Mouse (Mus musculus) testis, postnatal 10 days (tissue): ENCODE measurements at regions not wholly inside any gene's neighbourhood (a gene's known extent, or its start where the extent isn't known, plus 50 kb on each side); places are given as distances from the start of the nearest gene placed in this dataset.

Source experiments
- DNase-seq: peaks from one replicate; pipeline ENCODE4 v3.0.0; 2021; ENCODE audit warnings: low spot score

DNA sequence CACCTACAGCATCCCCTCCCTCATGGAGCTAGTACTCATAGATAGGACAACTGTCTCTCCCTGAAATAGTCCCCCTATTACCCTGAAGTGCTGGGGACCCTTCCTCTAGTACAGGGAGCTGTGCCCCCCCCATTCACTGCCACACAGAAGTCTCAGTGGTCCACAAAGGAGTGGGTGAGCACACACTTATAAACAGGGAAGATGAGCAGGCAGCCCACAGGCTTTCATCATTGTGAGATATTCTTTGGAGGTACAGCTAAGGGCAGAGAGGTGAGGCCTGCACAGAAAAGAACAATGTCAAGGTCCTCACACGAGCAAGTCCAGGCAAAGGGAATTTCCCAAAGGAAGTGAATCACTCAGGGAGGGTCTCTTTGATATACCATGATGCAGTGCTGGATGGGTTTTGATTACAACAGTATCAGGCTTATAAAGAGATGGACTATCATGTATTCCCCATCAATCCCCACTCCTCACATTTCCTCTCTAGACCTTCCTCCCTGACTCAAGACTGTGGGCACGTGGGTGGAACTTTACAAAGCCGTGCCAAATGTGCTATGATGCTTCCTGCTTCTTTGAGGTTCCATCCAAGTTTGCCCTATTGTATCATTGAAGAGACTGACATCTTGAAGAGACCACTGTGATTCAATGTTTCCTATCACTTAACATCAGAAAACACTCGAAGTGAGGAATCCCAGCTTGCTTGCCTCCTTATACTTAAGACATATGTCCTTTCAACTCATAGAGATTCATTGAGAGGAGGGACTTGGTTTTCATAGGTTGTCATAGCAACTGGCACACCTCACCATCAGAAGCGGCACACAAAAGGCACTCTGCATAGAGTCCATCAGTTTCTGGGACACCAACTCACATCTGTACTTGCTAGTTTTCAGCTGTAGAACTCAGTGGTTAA is 104.2 kb upstream of the Bcl6 start:
- no peak for DNase-seq

DNA sequence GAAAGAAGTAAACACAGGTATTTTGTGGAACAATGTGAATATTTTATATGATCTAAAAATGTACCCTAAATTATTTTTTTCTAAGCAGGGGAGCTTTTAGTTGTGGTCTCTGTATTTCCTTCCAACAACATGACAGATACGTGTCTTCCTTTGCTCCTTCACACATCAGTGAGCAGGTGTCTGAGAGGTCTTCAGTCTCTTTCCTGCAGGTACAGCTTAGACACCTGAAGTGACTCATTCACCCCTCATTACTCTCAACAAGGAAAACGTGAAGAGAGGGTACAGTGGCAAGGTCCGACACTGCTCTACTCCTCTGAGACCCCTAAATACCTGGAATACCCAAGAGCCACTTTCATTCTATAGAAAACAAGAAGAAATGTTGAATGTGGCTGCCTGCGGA is 103.5 kb upstream of the Bcl6 start:
- no peak for DNase-seq

DNA sequence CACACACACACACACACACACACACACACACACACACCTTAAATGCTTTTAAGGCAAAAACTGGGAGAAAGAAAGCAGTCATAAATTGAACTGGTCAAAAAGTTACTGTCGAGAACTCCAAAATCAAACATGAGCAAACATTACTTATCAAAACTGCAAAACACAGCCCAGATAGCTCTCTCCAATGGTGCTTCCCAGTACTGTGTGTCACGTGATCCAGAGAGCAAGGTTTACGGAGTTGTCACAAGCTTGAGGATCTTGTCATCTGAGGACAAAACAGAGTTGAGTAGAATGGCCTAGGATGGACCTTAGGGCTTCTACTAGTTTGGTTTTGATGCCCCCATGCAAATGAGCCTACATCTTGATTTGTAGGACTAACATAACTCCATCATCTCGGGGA is 102.3 kb upstream of the Bcl6 start:
- no peak for DNase-seq

DNA sequence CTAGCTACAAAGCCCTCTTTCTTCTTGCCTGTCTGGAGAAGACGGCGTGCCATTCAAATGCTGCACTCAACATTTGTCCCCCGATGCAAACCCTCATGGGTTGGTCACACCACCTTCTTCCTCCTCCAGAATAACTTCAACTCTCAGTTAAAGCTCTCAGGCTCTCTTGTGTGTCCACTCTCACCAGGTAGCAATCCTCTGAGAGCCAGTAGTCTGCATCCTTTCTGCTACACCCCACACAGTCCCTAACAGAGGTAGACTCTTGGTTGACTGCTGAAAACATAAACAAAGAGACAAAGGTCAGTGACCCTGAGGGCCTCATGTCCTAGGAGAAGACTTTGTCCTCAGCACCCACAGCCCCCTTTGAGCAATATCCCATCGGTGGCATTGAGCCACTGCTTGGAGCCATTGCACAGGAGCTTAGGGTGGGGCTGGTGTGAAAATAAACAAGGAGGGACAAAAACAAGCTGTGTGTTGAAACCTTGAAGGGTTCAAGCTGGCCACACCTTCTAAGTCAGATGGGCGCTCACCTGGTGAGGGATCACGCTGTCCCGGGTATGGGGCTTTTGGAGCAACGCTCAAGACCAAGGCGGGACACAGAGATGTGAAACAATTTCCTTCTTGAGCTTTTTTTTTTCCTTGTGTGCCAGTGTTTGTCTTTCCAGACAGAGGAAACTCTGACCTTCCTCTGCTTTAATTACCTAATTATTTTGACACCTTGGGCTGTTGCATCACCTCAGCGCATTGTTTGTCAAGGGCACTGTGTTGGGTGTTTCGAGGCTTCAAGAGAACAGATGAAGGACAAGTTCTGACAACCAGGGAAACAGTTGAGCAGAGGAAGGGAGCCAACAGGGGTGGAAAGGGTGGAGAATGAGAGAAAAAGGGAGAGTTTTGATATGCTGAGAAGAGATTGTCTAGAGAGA is 101.4 kb upstream of the Bcl6 start:
- DNase-seq, result no peak

DNA sequence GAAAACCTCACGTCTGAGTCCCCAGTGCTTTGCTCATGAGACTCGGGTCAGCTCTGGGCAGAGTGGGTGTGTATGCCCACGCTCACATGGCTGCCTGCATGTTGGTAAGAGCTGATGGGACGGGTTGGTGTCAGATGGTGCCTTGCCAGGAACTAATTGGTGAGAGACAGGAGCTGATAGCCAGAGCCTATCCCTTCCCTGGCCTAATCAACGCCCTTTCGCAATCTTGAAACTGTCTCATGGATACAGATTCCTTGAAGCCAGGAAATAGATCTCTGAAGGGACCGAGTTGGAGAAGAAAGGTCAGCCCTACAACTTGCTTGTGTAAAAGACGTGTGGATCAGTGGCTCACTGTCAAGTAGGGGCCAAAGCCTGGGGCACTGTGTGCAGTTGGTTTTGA is 95.3 kb upstream of the Bcl6 start:
- no peak for DNase-seq

DNA sequence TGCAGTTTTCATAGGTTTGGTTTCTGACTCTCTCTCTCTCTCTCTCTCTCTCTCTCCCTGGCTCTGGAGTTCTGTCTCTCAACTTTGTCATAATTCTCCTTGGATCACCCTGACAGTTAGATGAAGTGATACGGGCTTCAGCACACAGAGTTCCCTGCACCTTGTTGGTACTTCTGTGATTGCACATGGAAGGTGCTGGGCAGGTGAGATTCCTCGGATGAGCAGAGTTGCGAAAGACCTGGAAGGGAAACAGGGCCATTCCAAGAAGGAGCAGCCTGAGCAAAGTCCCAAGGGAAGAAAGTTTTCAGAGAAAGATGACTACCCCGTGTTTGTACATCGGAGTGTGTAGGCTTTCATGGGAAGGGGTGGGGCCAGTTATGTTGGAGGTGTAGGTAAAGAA is 91.8 kb upstream of the Bcl6 start:
- peak; percentile 5 for DNase-seq

DNA sequence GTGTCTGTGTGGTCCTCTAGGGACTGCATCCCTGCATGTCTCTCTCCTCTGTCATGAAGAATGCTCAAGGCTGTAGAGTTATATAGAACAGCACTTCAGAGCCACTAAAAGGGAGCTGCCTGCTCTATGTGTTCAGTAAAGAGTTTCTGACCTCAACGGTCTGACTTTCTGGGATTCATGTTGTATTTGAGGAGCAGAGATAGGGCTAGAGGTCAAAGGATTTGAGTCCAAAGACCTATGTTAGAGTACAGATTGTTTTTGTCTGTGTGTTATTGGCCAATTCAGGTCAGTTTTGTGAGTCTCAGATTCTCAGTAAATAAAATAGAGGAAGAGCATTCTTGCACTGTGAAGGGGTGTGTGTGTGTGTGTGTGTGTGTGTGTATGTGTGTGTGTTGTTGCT is 90.0 kb upstream of the Bcl6 start:
- DNase-seq, result no peak

DNA sequence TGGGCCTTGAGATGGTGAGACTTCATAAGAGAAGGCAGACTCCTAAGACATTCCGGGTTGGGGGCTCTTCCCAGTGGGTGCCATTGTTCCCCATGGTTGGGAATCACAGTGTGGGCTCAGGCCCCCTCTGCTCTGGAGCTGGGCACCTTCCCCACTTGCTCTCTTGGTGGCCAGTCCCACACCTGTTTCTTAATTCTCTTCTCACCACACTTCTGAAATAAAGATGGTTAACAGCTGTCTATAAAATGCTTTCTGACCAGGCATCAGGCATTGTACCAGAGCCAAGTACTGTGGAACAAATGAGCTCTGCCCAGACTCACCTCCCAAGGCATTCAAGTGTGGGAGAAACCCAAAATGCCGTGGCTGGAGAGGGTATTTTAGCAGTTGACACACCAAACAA is 88.8 kb upstream of the Bcl6 start:
- DNase-seq, result no peak

DNA sequence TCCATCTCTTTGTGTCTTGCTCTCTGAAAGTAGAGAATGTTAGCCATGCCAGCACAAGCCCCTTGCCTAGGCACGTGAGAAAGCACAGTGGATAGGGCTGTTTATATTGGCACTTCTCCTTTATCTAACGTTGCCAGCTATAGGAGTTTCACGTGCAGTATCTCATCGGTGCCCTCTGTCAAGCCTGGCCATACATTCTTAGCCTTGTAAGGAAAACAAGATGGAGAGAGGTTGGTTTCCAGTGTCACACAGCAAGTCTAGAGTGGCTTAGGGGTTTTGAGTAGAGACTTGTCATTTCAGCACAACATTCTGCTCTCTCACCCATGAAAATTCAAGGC is 88.1 kb upstream of the Bcl6 start:
- no peak for DNase-seq

DNA sequence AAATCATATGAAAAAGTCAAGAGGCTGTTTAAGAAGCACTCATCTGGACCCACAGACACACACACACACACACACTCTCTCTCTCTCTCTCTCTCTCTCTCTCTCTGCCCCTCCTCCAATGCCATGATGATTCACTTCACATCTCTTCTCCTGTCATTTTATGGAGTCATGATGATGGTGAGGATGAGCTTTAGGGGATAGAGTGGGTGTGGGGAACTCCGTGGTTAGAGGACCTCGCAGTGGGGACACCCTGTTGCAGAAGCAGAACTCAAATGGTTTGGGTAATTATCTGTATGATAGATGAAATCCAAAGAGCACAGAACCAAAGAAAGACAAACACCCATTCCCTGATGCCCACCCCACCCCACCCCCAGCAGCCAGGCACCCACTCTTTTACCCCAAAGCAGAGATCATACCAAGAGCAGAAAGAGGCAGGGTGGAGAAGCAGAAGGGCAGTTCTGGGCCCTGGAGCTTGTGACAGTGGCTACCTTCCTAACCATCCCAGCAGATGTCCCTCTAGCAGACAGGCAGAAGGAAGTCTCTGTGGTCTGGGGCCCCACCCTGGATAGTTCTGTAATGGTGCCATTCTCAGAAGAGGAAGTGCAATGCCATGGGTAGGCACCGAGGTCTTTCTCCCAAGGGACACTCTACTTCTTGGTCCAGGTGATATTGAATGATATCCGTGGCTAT is 87.6 kb upstream of the Bcl6 start:
- no peak for DNase-seq

DNA sequence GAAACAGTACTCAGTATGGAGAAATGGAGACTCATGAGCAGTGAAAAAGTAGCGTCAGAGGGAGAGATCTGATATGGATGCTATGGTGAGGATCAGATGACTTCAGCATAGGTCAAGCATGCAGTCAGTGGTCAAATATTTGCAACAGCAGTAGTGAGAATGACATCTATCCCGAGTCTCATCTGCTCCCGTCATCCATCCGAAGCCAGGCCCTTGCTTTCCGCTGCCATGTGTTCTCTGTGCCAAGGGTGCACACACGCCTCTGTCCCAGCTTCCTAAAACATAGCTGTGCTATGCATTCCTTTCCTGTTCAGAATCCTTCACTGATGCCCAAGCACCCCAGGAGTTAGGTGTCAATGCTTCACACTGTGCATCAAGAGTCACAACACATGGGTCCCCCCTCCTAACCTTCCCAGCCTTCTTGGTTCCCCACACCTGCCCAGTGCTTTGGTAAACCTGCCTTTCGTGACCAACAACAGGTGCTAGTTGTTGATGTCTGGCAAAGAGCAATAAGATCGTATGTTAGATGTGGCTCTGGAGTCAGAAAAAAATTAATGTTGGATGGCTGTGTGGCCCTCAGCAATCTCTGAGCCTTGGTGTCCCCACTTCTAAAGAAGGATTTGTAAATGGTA is 85.1 kb upstream of the Bcl6 start:
- no peak for DNase-seq

DNA sequence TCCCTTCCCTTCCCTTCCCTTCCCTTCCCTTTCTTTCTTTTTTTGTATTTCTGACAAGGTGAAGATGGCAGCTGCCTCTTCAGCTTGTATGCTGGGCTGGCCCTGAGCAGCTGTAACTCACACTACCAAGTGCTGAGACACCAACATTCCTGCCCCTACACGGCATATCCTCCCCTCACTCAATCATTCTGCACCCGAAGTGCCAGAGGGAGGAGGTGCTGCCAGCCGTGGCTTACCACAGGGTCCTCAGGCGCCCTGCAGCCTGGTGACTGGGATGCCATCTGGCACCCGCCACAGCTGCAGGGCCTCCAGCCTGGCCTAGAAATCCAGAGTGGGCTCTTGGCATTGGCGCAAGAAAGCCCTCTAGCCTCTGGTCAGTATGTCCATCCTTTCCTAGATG is 84.4 kb upstream of the Bcl6 start:
- no peak for DNase-seq

DNA sequence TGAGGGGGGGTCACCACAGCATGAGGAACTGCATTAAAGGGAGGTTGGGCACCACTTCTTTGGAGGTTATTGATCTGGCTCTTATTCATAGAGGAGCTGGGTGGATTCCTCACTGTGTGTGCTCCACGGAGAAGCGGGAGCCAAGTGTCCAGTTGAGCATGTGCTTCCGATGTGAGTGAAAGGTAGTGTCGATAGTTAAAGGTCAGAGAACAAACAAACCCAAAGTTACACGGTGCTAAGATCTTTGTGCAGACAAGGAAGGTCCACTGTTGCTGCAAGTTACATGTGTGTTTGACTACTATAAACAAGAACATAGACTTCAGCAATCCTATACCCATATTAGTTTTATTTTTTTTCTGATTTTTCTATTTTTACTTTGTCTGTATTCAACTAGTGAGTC is 80.8 kb upstream of the Bcl6 start:
- no peak for DNase-seq

DNA sequence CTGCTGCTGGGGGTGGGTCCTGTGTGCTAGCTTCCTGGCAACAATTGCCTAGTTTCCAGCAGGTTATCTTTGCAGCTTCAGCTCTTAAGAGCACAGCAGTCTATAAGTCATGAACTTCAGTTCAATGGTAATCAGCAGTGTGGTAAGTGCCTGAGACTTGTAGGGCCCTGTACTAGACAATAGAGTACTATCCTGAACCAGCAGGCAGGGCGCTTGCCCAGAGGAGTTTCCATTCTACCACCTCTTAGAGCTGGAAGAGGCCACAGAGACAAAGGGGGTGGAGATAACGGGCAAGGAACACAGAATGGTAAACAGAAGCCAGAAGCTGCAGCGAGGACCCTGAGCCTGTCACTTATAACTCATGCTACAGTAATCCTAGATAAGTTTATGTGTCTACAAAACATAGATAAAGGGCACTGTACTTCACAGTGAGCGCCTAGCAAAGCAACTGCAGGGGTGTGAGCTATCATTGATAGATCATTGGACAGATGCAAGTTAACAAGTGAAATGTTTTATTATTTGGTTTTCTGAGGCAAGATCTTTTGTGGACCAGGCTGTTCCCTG is 79.7 kb upstream of the Bcl6 start:
- no peak for DNase-seq

DNA sequence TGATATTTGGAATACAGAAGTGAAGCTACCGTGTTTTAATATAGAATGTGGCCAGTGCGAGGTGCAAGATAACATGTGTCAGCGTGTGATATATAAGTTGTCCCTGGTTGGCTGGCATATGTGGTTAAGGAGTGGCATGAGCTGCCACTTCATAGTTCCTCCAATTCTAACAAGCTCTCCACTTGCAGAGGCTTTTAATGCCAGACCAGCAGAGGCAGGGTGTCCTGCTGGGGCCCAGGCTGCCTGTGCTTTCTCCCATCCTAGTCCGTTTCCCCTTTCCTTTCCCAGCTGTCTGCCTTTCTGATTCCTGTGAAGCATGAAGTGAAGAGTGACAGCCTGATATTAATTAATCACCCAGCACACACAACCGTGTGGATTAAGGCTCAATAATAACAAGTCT is 73.7 kb upstream of the Bcl6 start:
- no peak for DNase-seq

DNA sequence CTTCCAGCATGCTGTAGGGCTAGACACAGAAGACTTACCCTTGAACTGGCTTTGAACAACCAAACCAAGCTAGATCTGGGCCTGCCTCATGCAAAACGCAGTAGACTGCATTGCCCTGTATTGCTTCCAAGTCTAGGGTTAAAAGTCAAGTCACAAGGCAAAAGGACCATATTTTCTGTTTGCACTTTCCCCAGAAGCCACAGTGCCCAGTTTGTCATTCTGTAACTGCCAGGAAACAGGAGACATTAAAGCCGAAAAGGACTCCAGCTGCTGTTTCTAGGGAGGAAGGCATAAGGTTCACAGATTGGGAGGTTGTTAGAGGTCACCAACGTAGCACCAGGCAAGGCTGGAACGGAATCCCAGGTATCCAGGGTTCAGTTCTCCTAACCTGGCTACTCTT is 72.8 kb upstream of the Bcl6 start:
- no peak for DNase-seq

DNA sequence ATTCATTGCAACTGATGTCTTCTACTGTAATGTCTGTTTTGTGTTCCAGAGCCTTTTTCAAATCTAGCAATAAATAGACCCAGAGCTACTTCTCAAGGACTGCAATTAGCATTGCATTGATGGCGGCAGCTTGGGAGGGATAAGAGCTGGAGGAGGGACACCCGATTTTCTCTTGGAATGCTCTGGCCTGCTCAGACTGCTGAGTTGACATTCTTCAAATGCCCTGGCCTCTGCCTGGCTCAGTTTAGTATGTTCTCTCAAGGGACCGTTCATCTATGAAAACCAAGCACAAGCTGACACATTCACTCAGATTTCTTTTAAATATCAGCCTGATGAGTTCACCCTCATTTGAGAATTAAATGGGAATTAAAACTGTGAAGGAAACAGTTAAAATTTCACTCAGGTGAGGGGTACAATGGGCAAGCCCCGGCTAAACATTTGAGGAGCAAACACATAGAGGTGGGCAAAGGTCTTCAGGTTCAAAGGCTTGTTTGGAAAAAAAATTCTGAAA is 70.5 kb upstream of the Bcl6 start:
- no peak for DNase-seq

DNA sequence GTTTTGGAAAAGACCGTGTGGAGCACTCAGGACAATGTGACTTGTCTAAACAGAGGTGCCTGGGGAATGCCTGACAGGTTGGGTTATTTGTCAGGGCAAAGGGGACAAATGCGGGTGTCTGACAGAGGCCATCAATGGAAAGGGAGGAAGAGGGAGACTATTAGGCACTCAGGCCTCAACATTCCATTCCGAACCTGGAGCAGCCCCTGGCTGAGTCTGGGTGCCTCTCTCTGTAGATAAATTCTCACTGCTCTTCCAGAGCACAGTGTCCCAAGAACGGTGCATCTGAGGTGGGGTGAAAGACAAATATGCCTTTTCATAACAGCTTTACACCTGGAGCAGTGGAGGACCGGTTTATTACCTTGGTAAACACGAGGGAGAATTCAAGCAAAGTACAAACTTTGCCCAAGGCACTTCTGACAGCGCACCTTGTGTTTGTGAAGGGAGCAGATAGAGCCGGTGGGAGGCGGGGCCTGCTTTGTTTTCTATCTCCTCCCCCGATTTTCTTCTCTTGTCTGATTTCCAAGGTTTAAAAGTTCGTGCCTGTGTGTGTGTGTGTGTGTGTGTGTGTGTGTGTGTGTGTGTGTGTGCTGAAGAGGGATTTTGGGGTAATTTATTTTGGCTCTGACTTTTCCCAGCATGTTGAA is 68.4 kb upstream of the Bcl6 start:
- DNase-seq, result no peak

DNA sequence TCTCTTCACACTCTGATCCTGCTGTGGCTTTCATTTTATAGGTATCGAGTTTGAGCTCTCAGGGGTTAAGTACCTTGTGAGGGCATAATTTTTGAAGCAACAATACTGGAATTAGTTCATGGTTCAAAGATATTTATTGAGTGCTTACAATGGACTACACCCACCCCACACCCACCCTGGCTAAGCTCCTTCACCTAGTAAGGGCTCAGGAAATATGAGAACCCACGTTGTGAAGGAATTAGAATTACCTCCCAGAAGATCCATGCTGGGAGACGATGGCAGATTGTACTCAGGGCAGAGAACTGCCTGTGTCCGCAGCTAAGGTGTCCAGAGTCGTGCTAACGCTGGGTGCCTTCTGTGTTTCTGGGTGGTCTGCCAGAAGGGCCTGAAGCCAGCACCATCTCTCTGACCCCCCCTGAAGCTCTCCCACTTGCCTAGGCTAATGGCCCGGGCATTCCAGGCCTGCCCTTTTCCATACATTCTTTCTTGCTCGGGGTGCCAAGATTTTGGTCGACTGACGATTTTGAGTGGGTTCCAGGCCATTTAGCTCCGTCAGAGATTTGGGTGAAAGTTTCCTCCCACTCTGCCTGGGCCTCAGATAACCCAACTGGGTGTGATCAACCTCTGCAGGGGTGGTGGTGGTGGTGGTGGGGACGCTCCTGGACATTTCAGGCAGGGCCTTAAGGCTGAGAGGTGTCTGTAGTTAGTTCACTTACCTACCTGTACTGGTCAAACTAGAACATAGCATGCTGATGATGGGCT is 67.7 kb upstream of the Bcl6 start:
- DNase-seq, result no peak

DNA sequence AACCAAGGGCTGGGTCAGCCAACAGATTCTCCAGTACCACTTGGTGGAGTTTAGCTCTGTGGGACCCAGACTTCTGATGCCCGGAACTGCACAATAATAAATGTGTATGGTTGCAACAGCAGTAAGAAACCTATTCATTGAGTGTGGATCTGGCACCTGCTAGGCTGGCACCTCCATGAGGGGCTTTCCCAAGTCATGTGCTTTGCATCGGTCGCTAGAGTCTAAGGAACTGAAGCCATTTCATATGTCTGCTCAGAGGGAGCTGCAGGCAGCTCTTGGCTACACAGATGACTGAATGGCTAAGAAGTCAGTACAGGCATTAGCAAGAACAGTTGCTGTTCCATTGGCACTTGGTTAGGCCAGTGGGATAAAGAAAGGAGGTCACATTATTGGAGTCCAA is 65.6 kb upstream of the Bcl6 start:
- DNase-seq, result no peak
